Mouse (Mus musculus) ES-Bruce4 (cell line): Measurements from ENCODE around the gene Otud7a. TPM values are rescaled to one million over a fixed set of nuclear protein-coding genes. Genes with fewer than 3 reads are reported as not detected.
A peak's percentile ranks its signal among the peaks of the same experiment; 100 is the strongest.

ENCODE experiments used
- H3K27ac ChIP-seq: 2 replicates; pipeline ENCODE4 v1.5.1; 2012; ENCODE audit warnings: low read length, inconsistent platforms; ENCODE audit not compliant: insufficient read depth
- H3K27me3 ChIP-seq: 2 replicates; pipeline ENCODE4 v1.6.1; 2012; ENCODE audit warnings: mild to moderate bottlenecking, low read length, inconsistent platforms; ENCODE audit not compliant: control insufficient read depth, poor library complexity, insufficient read depth, severe bottlenecking
- H3K36me3 ChIP-seq: 2 replicates; pipeline ENCODE4 v1.6.1; 2012; ENCODE audit warnings: inconsistent platforms, mild to moderate bottlenecking, low read length, moderate library complexity; ENCODE audit not compliant: control insufficient read depth, poor library complexity, insufficient read depth, severe bottlenecking
- H3K4me1 ChIP-seq: one replicate; pipeline ENCODE4 v1.8.1; 2011; ENCODE audit warnings: low read length; ENCODE audit not compliant: control insufficient read depth, insufficient read depth
- H3K4me3 ChIP-seq: 2 replicates; pipeline ENCODE4 v1.5.1; 2011; ENCODE audit warnings: low read depth, mild to moderate bottlenecking, low read length
- H3K9ac ChIP-seq: 2 replicates; pipeline ENCODE4 v1.6.1; 2012; ENCODE audit warnings: low read depth, mild to moderate bottlenecking, inconsistent platforms; ENCODE audit not compliant: poor library complexity, severe bottlenecking
- H3K9me3 ChIP-seq: replicated peaks from 2 replicates; pipeline ENCODE4 v1.6.1; 2012; ENCODE audit warnings: mild to moderate bottlenecking, low read length, inconsistent platforms; ENCODE audit not compliant: control insufficient read depth, poor library complexity, insufficient read depth, severe bottlenecking
- CTCF ChIP-seq: IDR thresholded peaks from one replicate; pipeline ENCODE4 v1.8.1; 2011; ENCODE audit warnings: low read depth, low read length
- EP300 ChIP-seq: IDR thresholded peaks from 2 replicates; pipeline ENCODE4 v1.6.1; 2011; ENCODE audit warnings: low read depth, low read length; ENCODE audit not compliant: insufficient read depth
- POLR2A ChIP-seq: IDR thresholded peaks from one replicate; pipeline ENCODE4 v1.8.1; 2011; ENCODE audit warnings: low read length; ENCODE audit not compliant: insufficient read depth
- polyA plus RNA-seq: library from polyadenylated mRNA; stranded (reverse); fragments of >200 nt; gene quantifications from 2 replicates; pipeline ENCODE4 v1.2.4, GENCODE M21; 2011; ENCODE audit warnings: low read depth; ENCODE audit not compliant: missing spikeins, insufficient read depth, insufficient read length

Gene Otud7a
- polyA plus RNA-seq, 1 experiment, result 1.0 TPM

DNA sequence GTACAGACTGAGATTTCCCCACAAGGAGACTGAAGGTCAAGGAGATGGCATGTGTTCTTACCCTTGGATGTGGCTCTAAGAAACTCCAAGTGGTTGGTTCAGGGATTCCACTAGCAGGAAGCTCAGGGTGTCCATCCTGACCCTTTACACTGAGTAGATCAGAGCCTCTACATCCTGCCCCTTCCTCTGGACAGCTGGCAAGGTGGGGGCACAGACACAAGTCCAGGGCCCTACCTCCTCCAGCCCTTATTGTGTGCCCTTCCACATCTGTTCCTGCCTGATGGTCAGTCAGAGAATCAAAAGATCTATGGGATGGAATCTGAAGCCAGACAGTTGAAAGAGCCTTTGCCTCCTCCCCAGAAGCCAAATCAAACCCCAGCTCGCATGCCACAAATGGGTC lies 293.6 kb downstream of the Otud7a start:
- no peak overlapping the region for H3K27ac ChIP-seq
- no peaks in the 10 kb centered on the region for H3K4me1 ChIP-seq
- TF ChIP-seq POLR2A, result no peak
- no peak for TF ChIP-seq CTCF
- TF ChIP-seq EP300, result no peak
- H3K27me3 ChIP-seq, result no peaks in the 10 kb centered on the region
- H3K9me3 ChIP-seq, result no peaks in the 10 kb centered on the region
- no peak overlapping the region for H3K9ac ChIP-seq
- no peaks in the 10 kb centered on the region for H3K36me3 ChIP-seq
- no peak overlapping the region for H3K4me3 ChIP-seq

DNA sequence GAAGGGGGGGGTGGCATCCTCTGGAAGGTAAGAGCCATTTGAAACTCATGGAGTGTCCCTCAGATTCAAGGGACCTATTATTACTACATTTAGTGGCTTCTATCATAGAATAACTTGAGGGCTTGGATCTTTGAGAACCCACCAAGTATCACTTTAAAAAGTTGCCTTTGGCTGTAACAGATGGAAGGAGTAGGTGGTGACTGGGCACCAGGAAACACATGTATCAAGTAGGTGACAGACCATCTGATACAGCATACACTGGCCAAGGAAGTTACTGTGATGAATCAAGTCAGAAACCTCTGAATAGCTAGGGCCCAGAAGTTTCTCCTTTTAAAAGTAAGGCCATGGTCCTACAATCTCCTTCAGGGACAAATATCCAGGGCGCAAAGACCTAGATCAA lies 298.6 kb downstream of the Otud7a start:
- no peaks in the 10 kb centered on the region for H3K4me1 ChIP-seq
- no peak overlapping the region for H3K9ac ChIP-seq
- no peaks in the 10 kb centered on the region for H3K9me3 ChIP-seq
- no peak overlapping the region for H3K4me3 ChIP-seq
- no peak overlapping the region for H3K27ac ChIP-seq
- no peaks in the 10 kb centered on the region for H3K27me3 ChIP-seq
- TF ChIP-seq EP300, result no peak
- no peak for TF ChIP-seq CTCF
- no peak for TF ChIP-seq POLR2A
- no peaks in the 10 kb centered on the region for H3K36me3 ChIP-seq

GRCm38 (mm10) chr7:63752081-63752480 lies 307.5 kb downstream of the Otud7a start:
- Histone ChIP-seq H3K4me3 (no peak overlapping the region), H3K9ac (no peak overlapping the region), H3K9me3 (no peaks in the 10 kb centered on the region), H3K4me1 (peaks cover 6% of the 10 kb centered on the region), H3K36me3 (no peaks in the 10 kb centered on the region), H3K27ac (no peak overlapping the region), H3K27me3 (0 out of 2 replicates have a peak, but pooled peaks cover 2% of the 10 kb centered on the region)
- TF ChIP-seq CTCF (peak; percentile 31), POLR2A (no peak), EP300 (no peak)

DNA sequence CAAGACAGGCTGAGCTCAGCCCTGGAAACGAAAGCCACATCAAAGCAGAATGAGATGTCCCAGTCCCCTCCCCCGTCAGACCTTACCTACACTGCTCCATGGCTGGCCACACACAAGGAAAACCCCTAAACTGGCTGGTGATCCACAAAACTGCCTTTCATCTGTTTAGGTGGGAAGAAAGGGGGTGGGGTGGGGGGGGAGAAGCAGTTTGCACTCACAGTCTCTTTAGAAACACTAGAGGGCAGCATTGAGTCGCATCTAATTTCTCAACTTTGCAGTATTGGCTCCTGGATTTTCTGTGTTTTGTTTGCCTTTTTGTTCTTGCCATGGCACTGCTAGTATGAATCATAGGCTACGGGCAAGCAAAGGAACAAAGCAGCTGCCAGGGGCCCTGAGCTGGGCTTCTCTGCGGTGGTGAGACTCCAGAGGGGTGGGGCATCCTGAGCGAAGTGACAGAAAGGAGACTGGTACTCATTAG lies 308.8 kb downstream of the Otud7a start:
- H3K9ac ChIP-seq, result no peak overlapping the region
- no peak overlapping the region for H3K27ac ChIP-seq
- H3K9me3 ChIP-seq, result no peaks in the 10 kb centered on the region
- no peak overlapping the region for H3K4me3 ChIP-seq
- H3K36me3 ChIP-seq, result no peaks in the 10 kb centered on the region
- TF ChIP-seq EP300 (no peak), POLR2A (no peak), CTCF (peak; percentile 10)
- peaks cover 6% of the 10 kb centered on the region for H3K4me1 ChIP-seq
- H3K27me3 ChIP-seq, result peaks cover 12% of the 10 kb centered on the region

- peaks cover 6% of the 10 kb centered on the region for H3K4me1 ChIP-seq
- no peak for TF ChIP-seq CTCF
- TF ChIP-seq EP300, result no peak
- H3K4me3 ChIP-seq, result peak overlapping the region; percentile 50
- peak overlapping the region; percentile 14 for H3K9ac ChIP-seq
- no peaks in the 10 kb centered on the region for H3K9me3 ChIP-seq
- H3K27me3 ChIP-seq, result peaks cover 23% of the 10 kb centered on the region
- no peaks in the 10 kb centered on the region for H3K36me3 ChIP-seq
- H3K27ac ChIP-seq, result no peak overlapping the region
These were observed 310.3 kb downstream of the Otud7a start for GRCm38 (mm10) chr7:63754573-63755475.

DNA sequence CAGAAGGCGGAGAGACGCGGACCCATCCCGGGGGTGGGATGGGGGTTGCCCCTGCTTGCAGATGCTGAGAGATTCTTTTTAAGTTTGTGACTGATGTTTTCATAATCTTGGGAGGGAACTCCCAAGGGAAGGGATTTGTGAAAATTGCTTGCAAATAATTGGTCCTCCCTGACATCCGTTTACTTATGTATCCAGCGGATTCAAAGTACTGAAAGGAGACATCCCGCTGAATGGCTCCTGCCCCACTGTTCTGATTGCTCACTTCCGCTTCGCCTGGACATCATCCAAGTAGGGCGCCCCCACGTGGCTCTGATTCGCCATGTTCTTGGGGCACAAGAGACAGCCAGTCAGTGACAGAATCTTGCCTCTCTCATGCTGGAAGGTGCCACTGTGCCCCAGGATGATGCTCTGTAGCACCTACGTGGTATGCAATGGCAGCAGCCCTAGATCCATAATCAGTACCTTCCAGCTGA lies 311.0 kb downstream of the Otud7a start:
- Histone ChIP-seq H3K9me3 (no peaks in the 10 kb centered on the region), H3K4me3 (peak overlapping the region; percentile 50), H3K27ac (no peak overlapping the region), H3K36me3 (no peaks in the 10 kb centered on the region), H3K9ac (peak overlapping the region; percentile 14), H3K4me1 (peaks cover 6% of the 10 kb centered on the region), H3K27me3 (peaks cover 23% of the 10 kb centered on the region)
- peak; percentile 76 for TF ChIP-seq CTCF
- TF ChIP-seq POLR2A, result no peak
- peak; percentile 14; the same call in 1 of the 2 replicates for TF ChIP-seq EP300
